Mouse (Mus musculus): ENCODE measurements around the gene Adgrg5. TPM values are rescaled to one million over a fixed set of nuclear protein-coding genes. Genes with fewer than 3 reads are reported as not detected.
A peak's percentile ranks its signal among the peaks of the same experiment; 100 is the strongest.

Adgrg5 gene
- polyA plus RNA-seq, 1 experiment from 2014 or later, result 1.5 TPM

DNA sequence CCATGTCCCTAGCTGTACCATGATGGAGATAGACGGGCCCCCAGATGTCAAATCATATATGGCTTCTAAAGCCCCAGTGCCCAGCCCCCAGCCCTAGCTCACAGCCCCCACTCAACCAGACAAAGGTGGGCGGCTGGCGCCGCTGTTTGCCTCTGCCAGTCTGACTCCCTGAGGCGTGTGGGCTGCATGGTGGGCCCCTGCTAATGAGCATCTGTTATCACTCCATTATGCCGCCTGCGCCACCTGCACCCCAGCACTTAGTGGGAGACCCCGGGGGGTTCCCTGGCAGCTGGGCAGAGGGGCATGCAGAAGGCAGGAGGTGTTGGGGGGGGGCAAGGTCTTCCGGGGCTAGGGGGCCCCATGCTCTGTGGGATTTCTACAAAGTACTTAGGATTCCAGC, 54.6 kb downstream of the Adgrg5 start:
- peak overlapping the region; percentile 70 for H3K4me2 ChIP-seq (replicated peaks; ENCODE audit: low read depth)
- H3K36me3 ChIP-seq (ENCODE audit: control insufficient read depth, insufficient read depth), result no peaks in the 10 kb centered on the region
- ATAC-seq, result no peak
- H3K4me1 ChIP-seq (replicated peaks; ENCODE audit: control insufficient read depth, insufficient read depth, low read length), result no peaks in the 10 kb centered on the region
- H3K27me3 ChIP-seq (replicated peaks; ENCODE audit: control insufficient read depth, insufficient read depth, low read length), result no peaks in the 10 kb centered on the region
- 32% methylated on average over 9 of the region's 9 CpGs for WGBS
- H3K9me3 ChIP-seq (ENCODE audit: control insufficient read depth), result no peaks in the 10 kb centered on the region
- no peak for TF ChIP-seq CTCF (IDR thresholded peaks at IDR 0.05; ENCODE audit: low read depth)
- H3K27ac ChIP-seq (ENCODE audit: low read depth, low read length), result peak overlapping the region; percentile 85; the same call in 1 of the 2 replicates
- 0 out of 2 replicates have a peak overlapping the region, but pooled peaks have one; percentile 53 for H3K9ac ChIP-seq (ENCODE audit: low read depth, low read length)
- H3K4me3 ChIP-seq (ENCODE audit: low read depth, low read length), result peak overlapping the region; percentile 36

DNA sequence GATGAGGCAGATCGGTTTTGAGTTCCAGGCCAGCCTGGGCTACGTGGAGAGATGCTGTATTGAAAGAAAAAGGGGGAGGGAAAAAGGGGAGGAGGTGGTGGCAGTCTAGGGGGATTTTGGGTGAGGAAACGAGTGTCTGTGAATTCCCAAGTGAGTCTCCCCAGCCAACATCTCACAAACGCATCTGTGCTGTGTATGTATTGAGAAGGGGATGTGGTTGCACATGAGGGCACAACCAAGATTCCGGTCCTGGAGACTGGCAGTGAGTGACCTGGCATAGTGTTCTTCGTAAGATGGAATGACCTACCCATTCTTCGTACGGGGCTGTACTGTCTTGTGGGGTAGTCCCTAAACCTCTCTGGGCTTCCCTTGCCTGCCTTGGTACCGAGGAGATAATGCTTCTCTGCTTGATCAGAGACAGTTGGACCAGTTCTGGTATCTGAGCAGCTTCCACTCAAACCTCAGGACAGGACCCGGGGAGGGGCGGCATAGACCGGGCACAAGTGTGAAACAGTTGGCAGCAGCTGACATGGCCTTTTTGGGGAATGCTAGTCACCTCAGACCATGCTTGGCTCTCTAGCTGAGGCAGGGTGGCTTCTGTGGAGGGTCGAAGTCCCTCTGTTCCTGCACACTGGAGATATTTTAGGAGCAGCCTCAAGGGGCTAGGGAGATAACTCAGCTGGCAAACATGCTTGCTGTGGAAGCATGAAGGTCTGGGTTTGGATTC, 55.3 kb downstream of the Adgrg5 start:
- Histone ChIP-seq H3K4me1 (replicated peaks; ENCODE audit: control insufficient read depth, insufficient read depth, low read length) (0 out of 2 replicates have a peak, but pooled peaks cover 3% of the 10 kb centered on the region), H3K27me3 (replicated peaks; ENCODE audit: control insufficient read depth, insufficient read depth, low read length) (no peaks in the 10 kb centered on the region), H3K9ac (ENCODE audit: low read depth, low read length) (no peak overlapping the region), H3K4me2 (replicated peaks; ENCODE audit: low read depth) (peak overlapping the region; percentile 70), H3K4me3 (ENCODE audit: low read depth, low read length) (peak overlapping the region; percentile 36; the same call in 1 of the 2 replicates), H3K9me3 (ENCODE audit: control insufficient read depth) (no peaks in the 10 kb centered on the region), H3K27ac (ENCODE audit: low read depth, low read length) (no peak overlapping the region), H3K36me3 (ENCODE audit: control insufficient read depth, insufficient read depth) (no peaks in the 10 kb centered on the region)
- no peak for ATAC-seq
- WGBS, result 75% methylated on average over 13 of the region's 13 CpGs
- TF ChIP-seq CTCF (IDR thresholded peaks at IDR 0.05; ENCODE audit: low read depth), result no peak

DNA sequence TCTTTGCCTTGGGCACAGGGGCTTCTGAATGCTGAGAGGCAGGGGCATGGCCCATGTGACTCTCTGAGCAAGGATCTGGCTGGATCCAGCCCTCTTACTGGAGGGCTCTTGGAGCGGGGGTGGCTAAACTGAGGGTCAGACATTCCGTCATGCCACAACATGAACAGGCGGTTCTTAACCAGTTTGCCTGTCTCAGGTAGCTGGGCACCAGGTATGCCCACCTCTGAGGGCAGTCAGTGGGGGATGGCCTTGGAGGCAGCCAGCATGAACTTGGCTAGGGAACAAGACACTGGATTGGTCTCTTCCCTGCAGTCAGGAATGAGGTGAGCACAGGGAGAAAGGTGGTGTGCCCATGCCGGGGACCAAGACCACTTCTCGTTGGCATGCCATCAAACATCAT, 56.7 kb downstream of the Adgrg5 start:
- Histone ChIP-seq H3K27ac (ENCODE audit: low read depth, low read length) (no peak overlapping the region), H3K27me3 (replicated peaks; ENCODE audit: control insufficient read depth, insufficient read depth, low read length) (no peaks in the 10 kb centered on the region), H3K9me3 (ENCODE audit: control insufficient read depth) (no peaks in the 10 kb centered on the region), H3K4me3 (ENCODE audit: low read depth, low read length) (no peak overlapping the region), H3K9ac (ENCODE audit: low read depth, low read length) (no peak overlapping the region), H3K36me3 (ENCODE audit: control insufficient read depth, insufficient read depth) (no peaks in the 10 kb centered on the region), H3K4me1 (replicated peaks; ENCODE audit: control insufficient read depth, insufficient read depth, low read length) (0 out of 2 replicates have a peak, but pooled peaks cover 6% of the 10 kb centered on the region), H3K4me2 (replicated peaks; ENCODE audit: low read depth) (no peak overlapping the region)
- no peak for ATAC-seq
- no peak for TF ChIP-seq CTCF (IDR thresholded peaks at IDR 0.05; ENCODE audit: low read depth)
- 89% methylated on average over 5 of the region's 5 CpGs for WGBS

DNA sequence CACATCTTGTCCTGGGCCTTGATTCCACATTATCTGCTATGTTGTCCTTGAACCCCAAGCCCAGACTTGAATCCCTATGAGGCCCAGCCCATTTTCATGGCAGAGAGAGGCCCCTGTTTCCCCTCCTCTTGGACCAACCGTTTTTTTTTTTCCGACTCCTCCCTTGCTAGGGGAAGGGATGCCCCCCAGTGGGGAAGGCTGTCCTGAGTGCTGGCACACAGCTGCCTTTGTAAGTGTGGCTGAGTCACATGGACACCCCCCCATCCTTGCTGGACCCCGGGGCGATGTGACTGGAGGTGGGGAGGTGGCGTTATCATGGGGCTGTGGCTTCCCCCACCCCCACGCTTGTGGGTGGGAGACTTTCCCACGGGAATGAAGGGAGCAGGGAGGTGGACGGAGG, 57.5 kb downstream of the Adgrg5 start:
- 54% methylated on average over 8 of the region's 8 CpGs for WGBS
- no peak overlapping the region for H3K4me3 ChIP-seq (ENCODE audit: low read depth, low read length)
- no peaks in the 10 kb centered on the region for H3K36me3 ChIP-seq (ENCODE audit: control insufficient read depth, insufficient read depth)
- H3K9ac ChIP-seq (ENCODE audit: low read depth, low read length), result no peak overlapping the region
- no peaks in the 10 kb centered on the region for H3K27me3 ChIP-seq (replicated peaks; ENCODE audit: control insufficient read depth, insufficient read depth, low read length)
- peak; percentile 22; the same call in 1 of the 2 replicates for TF ChIP-seq CTCF (IDR thresholded peaks at IDR 0.05; ENCODE audit: low read depth)
- H3K4me2 ChIP-seq (replicated peaks; ENCODE audit: low read depth), result no peak overlapping the region
- H3K9me3 ChIP-seq (ENCODE audit: control insufficient read depth), result no peaks in the 10 kb centered on the region
- ATAC-seq, result no peak
- H3K4me1 ChIP-seq (replicated peaks; ENCODE audit: control insufficient read depth, insufficient read depth, low read length), result 0 out of 2 replicates have a peak, but pooled peaks cover 6% of the 10 kb centered on the region
- H3K27ac ChIP-seq (ENCODE audit: low read depth, low read length), result no peak overlapping the region

DNA sequence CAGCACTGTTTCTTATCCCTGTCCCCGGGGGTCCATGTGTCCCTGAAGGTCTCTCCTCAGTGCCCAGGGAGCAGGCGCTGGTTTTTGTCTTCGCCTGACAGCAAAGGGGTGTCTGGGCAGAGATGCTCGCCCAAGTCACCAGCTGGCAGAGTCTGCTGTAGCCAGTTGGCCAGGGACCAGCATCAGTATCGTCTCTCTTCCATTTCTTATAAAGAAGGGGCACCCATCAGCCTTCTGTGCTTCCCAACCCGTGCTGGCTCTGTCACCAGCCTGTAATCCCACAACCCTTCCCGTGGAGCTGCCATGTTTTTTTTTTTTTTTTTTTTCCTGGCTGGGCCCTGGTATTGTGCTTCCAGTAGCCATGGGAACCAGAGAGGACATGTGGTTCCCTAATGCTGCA, 58.4 kb downstream of the Adgrg5 start:
- Histone ChIP-seq H3K9ac (ENCODE audit: low read depth, low read length) (no peak overlapping the region), H3K27me3 (replicated peaks; ENCODE audit: control insufficient read depth, insufficient read depth, low read length) (no peaks in the 10 kb centered on the region), H3K4me3 (ENCODE audit: low read depth, low read length) (no peak overlapping the region), H3K4me1 (replicated peaks; ENCODE audit: control insufficient read depth, insufficient read depth, low read length) (0 out of 2 replicates have a peak, but pooled peaks cover 6% of the 10 kb centered on the region), H3K36me3 (ENCODE audit: control insufficient read depth, insufficient read depth) (no peaks in the 10 kb centered on the region), H3K27ac (ENCODE audit: low read depth, low read length) (no peak overlapping the region), H3K4me2 (replicated peaks; ENCODE audit: low read depth) (no peak overlapping the region), H3K9me3 (ENCODE audit: control insufficient read depth) (no peaks in the 10 kb centered on the region)
- 83% methylated on average over 7 of the region's 7 CpGs for WGBS
- ATAC-seq, result no peak
- TF ChIP-seq CTCF (IDR thresholded peaks at IDR 0.05; ENCODE audit: low read depth), result no peak

DNA sequence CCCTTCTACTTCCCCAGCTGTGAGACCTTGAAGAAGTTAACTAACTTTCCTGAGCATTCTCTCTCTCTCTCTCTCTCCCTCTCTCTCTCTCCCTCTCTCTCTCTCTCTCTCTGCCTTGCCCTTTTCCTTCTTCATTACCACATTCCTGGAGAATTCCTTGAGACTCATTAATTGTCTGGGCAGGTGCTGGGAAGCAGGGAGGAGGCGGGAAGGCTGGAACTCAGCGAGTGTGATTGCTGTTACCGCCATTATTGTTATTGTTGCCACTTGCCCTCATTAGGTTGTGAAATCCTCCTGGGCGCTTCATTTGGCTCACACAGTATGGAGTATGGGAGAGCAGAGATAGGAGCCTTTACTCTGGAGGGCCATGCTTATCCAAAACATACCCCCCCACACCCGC, 59.7 kb downstream of the Adgrg5 start:
- Histone ChIP-seq H3K4me3 (ENCODE audit: low read depth, low read length) (no peak overlapping the region), H3K9me3 (ENCODE audit: control insufficient read depth) (no peaks in the 10 kb centered on the region), H3K9ac (ENCODE audit: low read depth, low read length) (no peak overlapping the region), H3K27me3 (replicated peaks; ENCODE audit: control insufficient read depth, insufficient read depth, low read length) (no peaks in the 10 kb centered on the region), H3K36me3 (ENCODE audit: control insufficient read depth, insufficient read depth) (no peaks in the 10 kb centered on the region), H3K27ac (ENCODE audit: low read depth, low read length) (no peak overlapping the region), H3K4me1 (replicated peaks; ENCODE audit: control insufficient read depth, insufficient read depth, low read length) (0 out of 2 replicates have a peak, but pooled peaks cover 6% of the 10 kb centered on the region), H3K4me2 (replicated peaks; ENCODE audit: low read depth) (no peak overlapping the region)
- WGBS, result 15% methylated on average over 5 of the region's 5 CpGs
- no peak for ATAC-seq
- TF ChIP-seq CTCF (IDR thresholded peaks at IDR 0.05; ENCODE audit: low read depth), result no peak
